Mouse (Mus musculus) right cerebral cortex, postnatal 36 days (tissue): ENCODE data around the gene Usp30.

Experiments
- DNase-seq, 2 experiments: peaks; one replicate each; pipeline ENCODE4 v3.0.0; 2022; ENCODE audit warnings: low spot score in 2 of 2, mixed read lengths in 1 of 2

Gene Usp30

GRCm38 (mm10) chr5:114127374-114128349 is 62.4 kb downstream of the Usp30 start, which contains the start of gene Alkbh2:
Gene Alkbh2, minus strand, starts transcription at chr5:114128218.
- DNase-seq: peak in 1 of 2 experiments; percentile 52

- no peak for DNase-seq
Observed at GRCm38 (mm10) chr5:114129550-114130210, 64.4 kb downstream of the Usp30 start.

- DNase-seq: no peak
Observed at GRCm38 (mm10) chr5:114130211-114130605, 64.9 kb downstream of the Usp30 start, which contains the start of gene Ung. Gene Ung, plus strand, starts transcription at chr5:114130386.

- DNase-seq: peak; percentile 88 to 91
Observed at GRCm38 (mm10) chr5:114130698-114131520, 65.6 kb downstream of the Usp30 start.

- DNase-seq: no peak
Observed at GRCm38 (mm10) chr5:114131521-114131840, 66.2 kb downstream of the Usp30 start.

- no peak for DNase-seq
Observed at GRCm38 (mm10) chr5:114132841-114133240, 67.6 kb downstream of the Usp30 start.

GRCm38 (mm10) chr5:114134091-114134534 is 68.9 kb downstream of the Usp30 start:
- no peak for DNase-seq

GRCm38 (mm10) chr5:114135516-114135915 is 70.3 kb downstream of the Usp30 start:
- DNase-seq: no peak

GRCm38 (mm10) chr5:114137481-114138276 is 72.4 kb downstream of the Usp30 start:
- DNase-seq: no peak

- no peak for DNase-seq
Observed at GRCm38 (mm10) chr5:114138277-114139164, 73.3 kb downstream of the Usp30 start.

GRCm38 (mm10) chr5:114139175-114139574 is 73.9 kb downstream of the Usp30 start:
- DNase-seq: peak; percentile 65 to 79

- no peak for DNase-seq
Observed at GRCm38 (mm10) chr5:114146028-114146888, 81.0 kb downstream of the Usp30 start, which contains the start of gene Acacb. Gene Acacb, plus strand, starts transcription at chr5:114146535.

- DNase-seq: no peak
Observed at GRCm38 (mm10) chr5:114147043-114147972, 82.0 kb downstream of the Usp30 start.

GRCm38 (mm10) chr5:114152359-114153092 is 87.3 kb downstream of the Usp30 start:
- DNase-seq: no peak

- DNase-seq: no peak
Observed at GRCm38 (mm10) chr5:114153490-114153889, 88.2 kb downstream of the Usp30 start.

- no peak for DNase-seq
Observed at GRCm38 (mm10) chr5:114154765-114155164, 89.5 kb downstream of the Usp30 start.
